Mouse (Mus musculus): Measurements from ENCODE around the gene Calcb. TPM values are rescaled to one million over a fixed set of nuclear protein-coding genes. Genes with fewer than 3 reads are reported as not detected.

Gene Calcb
- 0.80 TPM in 1 of 2 replicates, not detected in the other for total RNA-seq (2012; rRNA removed)

DNA sequence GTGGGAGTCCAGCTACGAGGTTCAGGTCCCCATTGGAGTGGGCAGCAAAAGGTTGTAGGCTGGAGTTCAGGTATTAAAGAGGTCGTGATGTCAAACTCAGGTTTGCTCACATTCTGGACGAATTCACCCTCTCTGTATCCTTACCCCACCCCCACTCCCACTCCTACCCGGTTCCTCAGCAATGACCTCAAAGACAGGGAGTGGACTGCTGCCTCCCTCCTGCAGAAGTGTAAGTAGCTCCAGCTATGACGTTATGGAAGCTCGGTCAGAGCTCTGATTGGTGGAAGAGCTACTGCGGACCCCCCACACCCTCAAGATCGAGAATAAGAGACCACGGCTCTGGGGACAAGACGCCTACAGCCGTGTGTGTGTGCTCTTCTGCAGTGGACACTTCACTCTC, at the start of gene Calcb:
Gene Calcb (plus strand): TSS at position 344 of the 400 bp plus-strand sequence.
- no peak for DNase-seq (ENCODE audit: low read depth, low spot score)
- Histone ChIP-seq H3K4me3 (ENCODE audit: insufficient read depth in 1 of 2, low read depth in 1 of 2, low read length in 2 of 2, poor library complexity in 1 of 2, severe bottlenecking in 1 of 2) (0 out of 4 replicates have a peak within 1 kb of the TSS, but pooled peaks of 1 of the 2 experiments have one; percentile 20), H3K9me3 (ENCODE audit: control insufficient read depth, insufficient read depth, low read depth, low read length) (no peaks in the 10 kb centered on the region), H3K4me1 (ENCODE audit: control insufficient read depth in 2 of 2, insufficient read depth in 2 of 2, low read length in 2 of 2, poor library complexity in 1 of 2) (no peaks in the 10 kb centered on the region), H3K27ac (ENCODE audit: insufficient read depth, low read depth, low read length, poor library complexity, severe bottlenecking) (no peak within 1 kb of the TSS), H3K9ac (ENCODE audit: insufficient read depth, low read depth, low read length, poor library complexity, severe bottlenecking) (no peak within 1 kb of the TSS), H3K36me3 (ENCODE audit: control insufficient read depth, insufficient read depth, low read length, poor library complexity, severe bottlenecking) (no peaks in the 10 kb centered on the region)
- TF ChIP-seq HCFC1 (IDR thresholded peaks at IDR 0.05; ENCODE audit: borderline replicate concordance, insufficient read depth, low read length) (no peak), ZNF384 (IDR thresholded peaks at IDR 0.05; ENCODE audit: low read depth, low read length) (no peak), ZC3H11A (IDR thresholded peaks at IDR 0.05; ENCODE audit: borderline replicate concordance, low read depth, low read length) (no peak), MAFK (IDR thresholded peaks at IDR 0.05; ENCODE audit: insufficient read depth, low read depth, low read length) (no peak), CHD2 (IDR thresholded peaks at IDR 0.05; ENCODE audit: low read depth, low read length) (no peak)
- in situ Hi-C loops (cut with MboI; ENCODE audit: low sequenced_read_pairs in 2 of 2, unreplicated experiment in 2 of 2): no loop called here

- Histone ChIP-seq H3K27ac (ENCODE audit: insufficient read depth, low read depth, low read length, poor library complexity, severe bottlenecking) (no peak overlapping the region), H3K4me3 (ENCODE audit: insufficient read depth in 1 of 2, low read depth in 1 of 2, low read length in 2 of 2, poor library complexity in 1 of 2, severe bottlenecking in 1 of 2) (no peak overlapping the region), H3K9ac (ENCODE audit: insufficient read depth, low read depth, low read length, poor library complexity, severe bottlenecking) (no peak overlapping the region), H3K9me3 (ENCODE audit: control insufficient read depth, insufficient read depth, low read depth, low read length) (no peaks in the 10 kb centered on the region), H3K4me1 (ENCODE audit: control insufficient read depth in 2 of 2, insufficient read depth in 2 of 2, low read length in 2 of 2, poor library complexity in 1 of 2) (no peaks in the 10 kb centered on the region), H3K36me3 (ENCODE audit: control insufficient read depth, insufficient read depth, low read length, poor library complexity, severe bottlenecking) (no peaks in the 10 kb centered on the region)
- in situ Hi-C loops (cut with MboI; ENCODE audit: low sequenced_read_pairs in 2 of 2, unreplicated experiment in 2 of 2): loop anchor here in 1 of 2 experiments (10.0 kb wide), 1 partner anchor 97 kb away; no protein-coding TSS in a partner anchor
- no peak for DNase-seq (ENCODE audit: low read depth, low spot score)
- TF ChIP-seq ZC3H11A (IDR thresholded peaks at IDR 0.05; ENCODE audit: borderline replicate concordance, low read depth, low read length): no peak
- TF ChIP-seq CHD2 (IDR thresholded peaks at IDR 0.05; ENCODE audit: low read depth, low read length): no peak
- TF ChIP-seq HCFC1 (IDR thresholded peaks at IDR 0.05; ENCODE audit: borderline replicate concordance, insufficient read depth, low read length): no peak
- no peak for TF ChIP-seq MAFK (IDR thresholded peaks at IDR 0.05; ENCODE audit: insufficient read depth, low read depth, low read length)
- TF ChIP-seq ZNF384 (IDR thresholded peaks at IDR 0.05; ENCODE audit: low read depth, low read length): no peak
Measured at GRCm38 (mm10) chr7:114671405-114671804, 47.0 kb upstream of the Calcb start.

DNA sequence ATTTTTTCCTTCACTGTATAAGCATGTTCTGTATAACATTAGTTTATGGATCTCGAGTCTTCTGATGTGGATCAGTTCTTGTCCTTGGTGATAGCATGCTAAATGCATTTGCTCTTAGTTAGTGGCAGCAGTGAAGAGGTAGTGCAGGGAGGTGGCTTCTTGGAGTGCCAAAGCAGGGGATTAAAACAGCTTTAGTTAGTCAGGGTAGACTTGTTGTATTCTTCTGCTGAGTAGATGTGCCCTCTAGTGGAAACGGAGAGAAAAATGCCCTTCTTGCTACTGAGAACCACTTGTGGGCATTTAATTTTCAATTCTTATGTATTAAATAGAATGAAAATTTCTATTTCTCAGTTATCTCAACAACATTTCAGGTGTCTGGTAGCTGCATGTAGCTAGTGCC, 45.7 kb upstream of the Calcb start:
- no peak overlapping the region for H3K9ac ChIP-seq (ENCODE audit: insufficient read depth, low read depth, low read length, poor library complexity, severe bottlenecking)

GRCm38 (mm10) chr7:114692339-114692738, 26.1 kb upstream of the Calcb start:
- H3K9me3 ChIP-seq (ENCODE audit: control insufficient read depth, insufficient read depth, low read depth, low read length): no peaks in the 10 kb centered on the region
- H3K36me3 ChIP-seq (ENCODE audit: control insufficient read depth, insufficient read depth, low read length, poor library complexity, severe bottlenecking): no peaks in the 10 kb centered on the region
- TF ChIP-seq ZNF384 (IDR thresholded peaks at IDR 0.05; ENCODE audit: low read depth, low read length): no peak
- no peak overlapping the region for H3K4me3 ChIP-seq (ENCODE audit: insufficient read depth in 1 of 2, low read depth in 1 of 2, low read length in 2 of 2, poor library complexity in 1 of 2, severe bottlenecking in 1 of 2)
- DNase-seq (ENCODE audit: low read depth, low spot score): no peak
- in situ Hi-C loops (cut with MboI; ENCODE audit: low sequenced_read_pairs in 2 of 2, unreplicated experiment in 2 of 2): no loop called here
- no peaks in the 10 kb centered on the region for H3K4me1 ChIP-seq (ENCODE audit: control insufficient read depth in 2 of 2, insufficient read depth in 2 of 2, low read length in 2 of 2, poor library complexity in 1 of 2)
- no peak overlapping the region for H3K27ac ChIP-seq (ENCODE audit: insufficient read depth, low read depth, low read length, poor library complexity, severe bottlenecking)
- no peak overlapping the region for H3K9ac ChIP-seq (ENCODE audit: insufficient read depth, low read depth, low read length, poor library complexity, severe bottlenecking)

More for the DNA sequence above, 45.7 kb upstream of the Calcb start:
- peak; percentile 4 for DNase-seq (ENCODE audit: low read depth, low spot score)
- no peak overlapping the region for H3K4me3 ChIP-seq (ENCODE audit: insufficient read depth in 1 of 2, low read depth in 1 of 2, low read length in 2 of 2, poor library complexity in 1 of 2, severe bottlenecking in 1 of 2)
- no peaks in the 10 kb centered on the region for H3K9me3 ChIP-seq (ENCODE audit: control insufficient read depth, insufficient read depth, low read depth, low read length)
- no peaks in the 10 kb centered on the region for H3K36me3 ChIP-seq (ENCODE audit: control insufficient read depth, insufficient read depth, low read length, poor library complexity, severe bottlenecking)
- TF ChIP-seq HCFC1 (IDR thresholded peaks at IDR 0.05; ENCODE audit: borderline replicate concordance, insufficient read depth, low read length): no peak
- no peak for TF ChIP-seq ZNF384 (IDR thresholded peaks at IDR 0.05; ENCODE audit: low read depth, low read length)
- TF ChIP-seq ZC3H11A (IDR thresholded peaks at IDR 0.05; ENCODE audit: borderline replicate concordance, low read depth, low read length): no peak
- no peak for TF ChIP-seq MAFK (IDR thresholded peaks at IDR 0.05; ENCODE audit: insufficient read depth, low read depth, low read length)
- no peak for TF ChIP-seq CHD2 (IDR thresholded peaks at IDR 0.05; ENCODE audit: low read depth, low read length)
- H3K27ac ChIP-seq (ENCODE audit: insufficient read depth, low read depth, low read length, poor library complexity, severe bottlenecking): no peak overlapping the region
- no peaks in the 10 kb centered on the region for H3K4me1 ChIP-seq (ENCODE audit: control insufficient read depth in 2 of 2, insufficient read depth in 2 of 2, low read length in 2 of 2, poor library complexity in 1 of 2)
- in situ Hi-C loops (cut with MboI; ENCODE audit: low sequenced_read_pairs in 2 of 2, unreplicated experiment in 2 of 2): loop anchor here in 1 of 2 experiments (10.0 kb wide), 1 partner anchor 98 kb away; no protein-coding TSS in a partner anchor

- DNase-seq (ENCODE audit: low read depth, low spot score): no peak
Measured at GRCm38 (mm10) chr7:114700871-114701270, 17.6 kb upstream of the Calcb start.

More at GRCm38 (mm10) chr7:114700871-114701270, 17.6 kb upstream of the Calcb start:
- no peaks in the 10 kb centered on the region for H3K4me1 ChIP-seq (ENCODE audit: control insufficient read depth in 2 of 2, insufficient read depth in 2 of 2, low read length in 2 of 2, poor library complexity in 1 of 2)
- in situ Hi-C loops (cut with MboI; ENCODE audit: low sequenced_read_pairs in 2 of 2, unreplicated experiment in 2 of 2): no loop called here
- H3K36me3 ChIP-seq (ENCODE audit: control insufficient read depth, insufficient read depth, low read length, poor library complexity, severe bottlenecking): no peaks in the 10 kb centered on the region
- no peak overlapping the region for H3K9ac ChIP-seq (ENCODE audit: insufficient read depth, low read depth, low read length, poor library complexity, severe bottlenecking)
- H3K27ac ChIP-seq (ENCODE audit: insufficient read depth, low read depth, low read length, poor library complexity, severe bottlenecking): no peak overlapping the region
- H3K9me3 ChIP-seq (ENCODE audit: control insufficient read depth, insufficient read depth, low read depth, low read length): no peaks in the 10 kb centered on the region
- TF ChIP-seq HCFC1 (IDR thresholded peaks at IDR 0.05; ENCODE audit: borderline replicate concordance, insufficient read depth, low read length) (no peak), ZNF384 (IDR thresholded peaks at IDR 0.05; ENCODE audit: low read depth, low read length) (no peak), CHD2 (IDR thresholded peaks at IDR 0.05; ENCODE audit: low read depth, low read length) (no peak), ZC3H11A (IDR thresholded peaks at IDR 0.05; ENCODE audit: borderline replicate concordance, low read depth, low read length) (no peak), MAFK (IDR thresholded peaks at IDR 0.05; ENCODE audit: insufficient read depth, low read depth, low read length) (no peak)
- no peak overlapping the region for H3K4me3 ChIP-seq (ENCODE audit: insufficient read depth in 1 of 2, low read depth in 1 of 2, low read length in 2 of 2, poor library complexity in 1 of 2, severe bottlenecking in 1 of 2)
